Mouse (Mus musculus) forebrain, embryonic 10.5 days (tissue): ENCODE measurements around the gene Pidd1. TPM values are rescaled to one million over a fixed set of nuclear protein-coding genes. Genes with fewer than 3 reads are reported as not detected.

Experiments used
- polyA plus RNA-seq: library from polyadenylated mRNA; unstranded; fragments of >200 nt; fragmentation: Nextera tagmentation; extraction: Ambion mirVana; gene quantifications from 2 replicates; pipeline ENCODE4 v1.2.1, GENCODE M21; 2016

Gene Pidd1
- polyA plus RNA-seq, 1 experiment from 2014 or later, result 26.4 TPM

Other genes with a start within 250 kb of the Pidd1 start
- gene Lrrc56, start 249.9 kb downstream of the Pidd1 start, polyA plus RNA-seq, result 15.5 and 15.6 TPM in 2 replicates
- 3.4 and 4.4 TPM in 2 replicates for gene Lmntd2, start 229.9 kb downstream of the Pidd1 start, polyA plus RNA-seq
- gene Rassf7, start 228.2 kb downstream of the Pidd1 start, polyA plus RNA-seq, result 50.8 and 53.8 TPM in 2 replicates
- 121 and 124 TPM in 2 replicates for gene Phrf1, start 215.2 kb downstream of the Pidd1 start, polyA plus RNA-seq
- 0.15 and 0.23 TPM in 2 replicates for gene Irf7, start 177.5 kb downstream of the Pidd1 start, polyA plus RNA-seq
- not detected in 2 replicates for gene Cdhr5, start 167.2 kb downstream of the Pidd1 start, polyA plus RNA-seq
- gene Sct, start 164.9 kb downstream of the Pidd1 start, polyA plus RNA-seq, result 0.87 and 1.7 TPM in 2 replicates
- gene Drd4, start 152.0 kb downstream of the Pidd1 start, polyA plus RNA-seq, result 0.17 and 0.46 TPM in 2 replicates
- 59.2 and 59.3 TPM in 2 replicates for gene Deaf1, start 116.3 kb downstream of the Pidd1 start, polyA plus RNA-seq
- gene Tmem80, start 116.3 kb downstream of the Pidd1 start, polyA plus RNA-seq, result 48.2 and 51.0 TPM in 2 replicates
- gene Eps8l2, start 105.1 kb downstream of the Pidd1 start, polyA plus RNA-seq, result 4.2 and 4.5 TPM in 2 replicates
- gene Taldo1, start 51.8 kb downstream of the Pidd1 start, polyA plus RNA-seq, result 335 and 368 TPM in 2 replicates
- gene Gatd1, start 29.9 kb downstream of the Pidd1 start, polyA plus RNA-seq, result 43.2 and 44.7 TPM in 2 replicates
- 7.7 and 8.7 TPM in 2 replicates for gene Cend1, start 14.5 kb downstream of the Pidd1 start, polyA plus RNA-seq
- gene Slc25a22, start 6.1 kb downstream of the Pidd1 start, polyA plus RNA-seq, result 46.8 and 49.6 TPM in 2 replicates
- gene Rplp2, start 3.3 kb upstream of the Pidd1 start, polyA plus RNA-seq, result 1,198 and 1,216 TPM in 2 replicates
- gene Pnpla2, start 11.2 kb upstream of the Pidd1 start, polyA plus RNA-seq, result 15.9 and 18.2 TPM in 2 replicates
- 6.2 and 7.3 TPM in 2 replicates for gene Cracr2b, start 17.1 kb upstream of the Pidd1 start, polyA plus RNA-seq
- gene Cd151, start 23.4 kb upstream of the Pidd1 start, polyA plus RNA-seq, result 15.2 and 17.7 TPM in 2 replicates
- gene Polr2l, start 31.1 kb upstream of the Pidd1 start, polyA plus RNA-seq, result 87.0 and 95.7 TPM in 2 replicates
- gene Tspan4, start 31.2 kb upstream of the Pidd1 start, polyA plus RNA-seq, result 31.4 and 37.9 TPM in 2 replicates
- 24.8 and 25.4 TPM in 2 replicates for gene Chid1, start 95.8 kb upstream of the Pidd1 start, polyA plus RNA-seq
- 104 and 105 TPM in 2 replicates for gene Ap2a2, start 118.1 kb upstream of the Pidd1 start, polyA plus RNA-seq
- gene Muc6, start 211.3 kb upstream of the Pidd1 start, polyA plus RNA-seq, result 0.11 and 0.16 TPM in 2 replicates
- gene Muc2, start 246.3 kb upstream of the Pidd1 start, polyA plus RNA-seq, result 0.17 TPM in 1 of 2 replicates, not detected in the other